Mouse (Mus musculus) lung, postnatal 10 days (tissue): ENCODE measurements at regions not wholly inside any gene's neighbourhood (a gene's known extent, or its start where the extent isn't known, plus 50 kb on each side); places are given as distances from the start of the nearest gene placed in this dataset.

Experiments used
- DNase-seq: peaks from one replicate; pipeline ENCODE4 v3.0.0; 2021

GRCm38 (mm10) chr6:147686927-147687326 lies 211.3 kb downstream of the Ccdc91 start:
- DNase-seq: peak; percentile 11

DNA sequence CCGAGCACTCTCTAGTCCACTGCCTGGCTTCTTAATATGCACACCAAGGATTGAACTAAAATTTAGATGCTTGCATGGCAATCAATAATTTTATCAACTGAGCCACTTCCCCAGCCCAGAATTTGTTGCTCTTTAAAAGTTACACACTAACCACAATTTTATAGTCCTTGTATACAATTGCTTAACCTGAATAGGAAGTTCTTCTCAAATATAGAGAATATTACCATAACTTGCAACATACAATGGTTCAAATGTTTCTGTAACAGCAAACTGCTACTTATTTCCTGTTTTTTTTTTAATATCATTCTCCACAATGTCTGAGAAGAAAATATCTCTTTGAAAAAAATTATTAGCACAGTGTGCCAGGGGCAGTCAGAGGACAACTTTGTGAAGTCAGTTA lies 222.6 kb downstream of the Ccdc91 start:
- no peak for DNase-seq

DNA sequence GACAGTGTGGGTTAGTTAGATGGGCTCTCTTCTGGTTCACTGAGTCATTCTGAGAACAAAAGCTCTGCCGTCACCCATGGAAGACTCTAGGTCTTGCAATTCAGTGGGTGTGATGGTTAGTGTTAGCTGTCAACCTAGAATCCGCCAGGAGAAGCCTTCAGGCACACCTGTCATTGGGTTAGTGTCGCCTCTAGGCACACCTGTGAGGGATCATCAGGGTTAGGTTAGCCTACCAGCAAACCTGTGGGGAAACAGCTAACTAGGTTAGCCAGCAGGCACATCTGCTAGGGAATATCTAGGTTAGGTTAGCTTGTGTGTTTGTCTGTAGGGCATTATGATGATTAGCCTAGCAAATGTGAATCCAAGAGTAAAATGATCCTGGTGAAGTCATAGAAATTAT lies 223.8 kb downstream of the Ccdc91 start:
- no peak for DNase-seq

- no peak for DNase-seq
Observed at GRCm38 (mm10) chr6:147700629-147701028, 225.0 kb downstream of the Ccdc91 start.

DNA sequence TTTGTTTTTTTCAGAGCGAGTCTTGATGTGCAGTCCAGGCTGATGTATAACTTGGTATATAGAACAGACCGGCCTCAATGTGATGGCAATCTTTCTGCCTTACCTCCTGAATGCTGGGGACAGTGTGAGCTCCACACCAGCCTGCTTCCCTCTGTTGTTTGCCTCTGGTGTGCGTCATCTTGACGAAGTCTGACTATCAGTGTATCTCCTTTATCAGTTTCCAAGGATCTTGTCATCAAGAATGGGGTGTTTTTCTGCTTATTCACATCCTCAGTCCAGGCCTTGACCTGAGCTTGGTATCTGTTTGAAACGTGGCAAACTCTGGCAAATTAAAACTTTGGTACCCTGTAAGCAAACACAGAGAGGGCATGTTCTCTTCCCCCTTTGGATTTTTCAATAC lies 226.3 kb downstream of the Ccdc91 start:
- no peak for DNase-seq

GRCm38 (mm10) chr6:147704297-147704696 lies 228.7 kb downstream of the Ccdc91 start:
- no peak for DNase-seq

DNA sequence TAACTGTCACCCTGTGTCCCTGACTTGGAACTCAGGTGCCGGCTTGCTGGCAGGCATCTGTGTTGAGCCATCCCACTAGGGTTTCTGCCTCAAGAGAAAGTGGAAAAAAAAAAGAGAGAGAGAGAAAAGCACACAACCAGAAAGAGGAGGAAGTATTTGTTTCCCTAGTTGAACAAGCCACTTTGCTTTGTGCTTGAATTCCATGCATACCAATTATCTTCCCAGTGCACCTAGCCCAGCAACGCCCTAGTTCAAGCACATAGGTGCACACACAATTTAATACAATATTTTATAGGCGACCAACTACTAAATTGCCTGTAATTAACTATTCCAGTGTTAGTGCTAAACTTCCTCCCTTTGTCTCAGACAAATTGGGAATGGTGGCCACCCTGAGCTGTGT lies 230.3 kb downstream of the Ccdc91 start:
- DNase-seq: no peak

DNA sequence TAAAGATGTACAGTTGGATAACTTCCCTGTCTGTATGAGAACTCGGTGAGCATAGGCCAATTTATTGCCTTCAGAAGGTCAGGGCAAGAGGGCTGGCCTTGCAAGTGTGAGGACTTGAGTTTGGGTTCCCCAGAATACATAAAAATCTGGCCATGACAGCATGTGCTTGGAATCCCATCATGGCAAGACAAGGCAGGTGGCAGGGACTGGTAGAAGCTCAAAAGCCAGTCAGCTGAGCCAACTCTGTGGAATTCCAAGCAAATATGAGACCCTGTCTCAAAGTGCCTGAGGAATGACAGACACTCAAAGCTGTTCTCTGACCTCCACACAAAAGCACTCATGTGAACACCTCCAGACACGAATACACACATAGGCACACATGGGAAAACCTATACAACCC lies 231.1 kb downstream of the Ccdc91 start:
- DNase-seq: no peak

- DNase-seq: peak; percentile 9
Observed at GRCm38 (mm10) chr6:147718052-147718712, 242.6 kb downstream of the Ccdc91 start.

GRCm38 (mm10) chr6:147718713-147719490 lies 243.3 kb downstream of the Ccdc91 start:
- DNase-seq: no peak

- DNase-seq: no peak
Observed at GRCm38 (mm10) chr6:147719539-147719938, 243.9 kb downstream of the Ccdc91 start.

GRCm38 (mm10) chr6:147723336-147723735 lies 247.7 kb downstream of the Ccdc91 start:
- DNase-seq: no peak

DNA sequence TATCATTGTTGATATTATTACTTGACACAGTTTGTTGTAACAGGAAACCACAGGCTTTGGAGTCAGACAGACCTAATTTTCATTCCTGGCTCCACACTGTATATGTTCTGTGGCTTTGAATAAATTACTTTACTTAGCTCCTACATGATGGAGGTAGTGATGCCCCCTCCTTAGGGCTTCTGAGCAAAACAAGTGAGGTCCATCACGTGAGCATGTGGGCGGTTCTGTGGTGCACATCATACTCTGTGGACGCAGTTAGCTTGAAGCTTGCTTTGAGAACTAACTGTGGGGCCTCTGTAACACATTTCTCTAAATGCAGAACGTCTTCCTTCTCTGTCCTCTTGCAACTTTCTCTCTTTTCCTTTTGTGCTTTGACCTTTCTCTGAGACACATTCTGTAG lies 251.4 kb downstream of the Ccdc91 start:
- no peak for DNase-seq

- no peak for DNase-seq
Observed at GRCm38 (mm10) chr6:147727644-147728533, 252.3 kb downstream of the Ccdc91 start.

GRCm38 (mm10) chr6:147729721-147730120 lies 254.1 kb downstream of the Ccdc91 start:
- DNase-seq: no peak

GRCm38 (mm10) chr6:147738621-147739325 lies 263.1 kb downstream of the Ccdc91 start:
- DNase-seq: no peak

DNA sequence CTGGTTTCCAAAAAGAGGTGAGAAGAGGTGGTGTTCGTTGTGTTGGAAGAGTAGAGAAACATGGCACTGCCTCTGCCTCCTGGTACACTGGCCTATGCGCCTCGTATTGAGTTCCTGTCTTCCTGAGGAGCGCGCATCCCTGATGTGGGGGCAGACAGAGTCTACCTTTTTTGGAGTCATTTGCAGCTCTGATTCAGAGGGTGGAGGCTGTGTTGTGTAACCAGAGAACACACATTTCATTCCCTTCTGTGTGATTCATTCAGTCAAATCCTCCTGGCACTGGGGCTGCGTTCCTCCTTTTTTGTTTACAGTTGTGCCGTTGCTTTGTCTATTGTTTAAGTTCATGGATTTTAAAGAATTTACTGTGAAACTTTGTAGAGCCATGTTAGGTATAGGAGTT lies 265.8 kb downstream of the Ccdc91 start:
- DNase-seq: no peak

DNA sequence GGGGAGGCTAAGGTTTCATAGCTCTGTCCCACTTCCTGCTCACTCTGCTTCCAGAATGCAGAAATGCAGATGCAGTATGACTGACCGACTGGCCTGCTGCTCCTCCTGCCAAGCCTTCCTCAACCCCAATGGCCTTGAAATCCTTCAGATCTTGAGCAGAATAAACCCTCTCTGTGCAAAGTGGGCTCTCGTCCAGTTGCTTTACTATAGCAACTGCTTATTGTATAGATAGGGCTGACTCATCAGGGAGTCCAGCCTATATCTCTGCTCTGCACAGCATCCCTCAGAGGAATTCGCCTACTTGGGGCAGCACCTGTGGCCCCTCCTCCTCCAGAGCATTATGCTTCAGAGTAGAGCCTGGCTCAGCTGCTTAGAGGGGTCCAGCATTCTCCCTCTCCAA lies 268.5 kb downstream of the Ccdc91 start:
- no peak for DNase-seq

DNA sequence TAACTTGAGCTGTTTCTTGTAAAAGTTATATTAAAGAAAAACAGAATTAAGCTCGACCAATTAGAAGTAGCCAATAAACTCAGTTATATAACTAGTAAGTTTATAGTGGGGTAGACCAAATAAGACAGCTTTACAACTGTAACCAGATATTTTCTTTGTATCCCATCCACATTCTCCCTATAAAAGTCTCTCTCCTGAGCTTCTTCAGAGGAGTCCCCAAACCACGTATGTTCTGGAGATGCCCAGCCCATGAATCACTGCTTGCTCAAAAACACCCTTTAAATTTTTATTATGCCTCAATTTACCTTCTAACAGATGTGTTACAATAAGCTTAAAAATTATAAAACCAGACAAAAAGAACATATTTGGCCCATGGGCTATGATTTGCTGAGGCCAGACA lies 270.1 kb downstream of the Ccdc91 start:
- no peak for DNase-seq

DNA sequence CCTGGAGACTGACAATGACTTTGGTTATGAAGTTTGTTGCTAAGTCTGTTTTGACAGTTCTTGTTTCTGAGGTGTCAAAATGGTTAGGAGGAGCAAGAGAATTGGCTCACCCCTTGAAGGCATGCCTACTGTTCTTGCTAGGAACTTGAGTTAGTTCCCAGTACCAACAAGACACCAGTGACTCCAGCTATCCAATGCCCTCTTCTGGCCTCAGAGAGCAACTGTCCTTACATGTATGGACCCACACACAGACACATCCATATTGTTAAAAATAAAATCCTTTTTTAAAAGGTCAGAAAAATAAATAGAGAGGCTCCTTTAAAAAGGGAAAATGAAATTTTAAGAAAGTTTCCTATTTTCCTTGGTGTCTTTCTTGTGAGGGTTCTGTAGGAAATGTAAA lies 272.3 kb downstream of the Ccdc91 start:
- DNase-seq: no peak

DNA sequence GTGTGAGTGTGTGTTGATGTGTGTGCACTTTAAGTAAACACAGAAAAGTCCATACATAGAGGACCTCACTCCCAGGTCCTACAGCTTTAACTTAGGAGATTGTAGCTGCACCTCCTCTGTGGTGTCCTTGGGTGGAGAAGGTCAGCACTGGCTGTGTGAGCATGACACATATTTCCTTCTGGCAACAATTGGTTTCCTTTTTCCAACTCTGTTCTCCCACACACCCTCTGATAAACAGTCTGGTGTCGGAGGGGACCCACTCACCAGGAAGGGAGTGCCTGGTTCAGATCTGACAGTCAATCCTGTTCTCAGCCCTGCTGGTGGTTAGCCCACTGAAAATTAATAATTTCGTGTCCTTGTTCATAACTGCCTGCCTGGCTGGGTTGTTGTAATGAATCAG lies 276.7 kb downstream of the Ccdc91 start:
- DNase-seq: peak; percentile 20

- DNase-seq: no peak
Observed at GRCm38 (mm10) chr6:147753828-147754227, 278.2 kb downstream of the Ccdc91 start.
